Mouse (Mus musculus) erythroblast, embryonic 14.5 days (primary cell): Measurements from ENCODE around the gene Gng7.

ENCODE experiments used
- GATA1 ChIP-seq: IDR thresholded peaks from 2 replicates; pipeline ENCODE4 v1.6.1; 2012; ENCODE audit warnings: low read length, inconsistent platforms, mixed read lengths
- TAL1 ChIP-seq: IDR thresholded peaks from 3 replicates; pipeline ENCODE4 v1.6.1; 2012; ENCODE audit warnings: low read length, inconsistent platforms, mixed read lengths

GRCm38 (mm10) chr10:81020207-81020606 is 5.5 kb upstream of the Gng7 start:
- TF ChIP-seq GATA1 (no peak), TAL1 (no peak)
